Mouse (Mus musculus): ENCODE measurements around the gene Ptpn6. TPM values are rescaled to one million over a fixed set of nuclear protein-coding genes. Genes with fewer than 3 reads are reported as not detected.
"Not testable (repeated sequence)": the region's sequence is repeated elsewhere in the genome, so short reads cannot be mapped to it uniquely, and the experiment has no call there.

Ptpn6 gene
- polyA plus RNA-seq, 1 experiment from 2014 or later, result 4.9 TPM

- Histone ChIP-seq H3K4me2 (ENCODE audit: low read length) (no peak overlapping the region), H3K4me1 (ENCODE audit: control insufficient read depth, insufficient read depth, low read depth, low read length) (no peaks in the 10 kb centered on the region), H3K9ac (ENCODE audit: low read depth, low read length) (no peak overlapping the region), H3K27me3 (replicated peaks; ENCODE audit: control insufficient read depth, insufficient read depth, low read length) (no peaks in the 10 kb centered on the region), H3K27ac (ENCODE audit: low read depth, low read length) (no peak overlapping the region), H3K9me3 (ENCODE audit: control insufficient read depth, low read length) (no peaks in the 10 kb centered on the region), H3K36me3 (ENCODE audit: control insufficient read depth, insufficient read depth, low read length) (no peaks in the 10 kb centered on the region), H3K4me3 (ENCODE audit: low read length) (no peak overlapping the region)
- ATAC-seq, result no peak
- 88% methylated on average over 14 of the region's 14 CpGs for WGBS
Measured at GRCm38 (mm10) chr6:124683591-124684417, 54.7 kb downstream of the Ptpn6 start.

- not testable (repeated sequence) for H3K4me3 ChIP-seq (ENCODE audit: low read length); H3K9me3 ChIP-seq (ENCODE audit: control insufficient read depth, low read length); H3K36me3 ChIP-seq (ENCODE audit: control insufficient read depth, insufficient read depth, low read length); ATAC-seq; H3K27ac ChIP-seq (ENCODE audit: low read depth, low read length); H3K27me3 ChIP-seq (replicated peaks; ENCODE audit: control insufficient read depth, insufficient read depth, low read length); H3K4me1 ChIP-seq (ENCODE audit: control insufficient read depth, insufficient read depth, low read depth, low read length); H3K4me2 ChIP-seq (ENCODE audit: low read length); H3K9ac ChIP-seq (ENCODE audit: low read depth, low read length)
- WGBS, result 54% methylated on average over 6 of the region's 6 CpGs
Measured at GRCm38 (mm10) chr6:124682291-124682690, 56.2 kb downstream of the Ptpn6 start.

GRCm38 (mm10) chr6:124679486-124679885 is 59.0 kb downstream of the Ptpn6 start:
- 96% methylated on average over 3 of the region's 3 CpGs for WGBS
- Histone ChIP-seq H3K36me3 (ENCODE audit: control insufficient read depth, insufficient read depth, low read length) (no peaks in the 10 kb centered on the region), H3K4me1 (ENCODE audit: control insufficient read depth, insufficient read depth, low read depth, low read length) (no peaks in the 10 kb centered on the region), H3K27ac (ENCODE audit: low read depth, low read length) (no peak overlapping the region), H3K9me3 (ENCODE audit: control insufficient read depth, low read length) (no peaks in the 10 kb centered on the region), H3K4me3 (ENCODE audit: low read length) (no peak overlapping the region), H3K27me3 (replicated peaks; ENCODE audit: control insufficient read depth, insufficient read depth, low read length) (no peaks in the 10 kb centered on the region), H3K4me2 (ENCODE audit: low read length) (no peak overlapping the region), H3K9ac (ENCODE audit: low read depth, low read length) (no peak overlapping the region)
- ATAC-seq, result no peak

- WGBS, result 95% methylated on average over 7 of the region's 7 CpGs
- Histone ChIP-seq H3K4me1 (ENCODE audit: control insufficient read depth, insufficient read depth, low read depth, low read length) (no peaks in the 10 kb centered on the region), H3K9me3 (ENCODE audit: control insufficient read depth, low read length) (no peaks in the 10 kb centered on the region), H3K4me3 (ENCODE audit: low read length) (no peak overlapping the region), H3K9ac (ENCODE audit: low read depth, low read length) (no peak overlapping the region), H3K27me3 (replicated peaks; ENCODE audit: control insufficient read depth, insufficient read depth, low read length) (no peaks in the 10 kb centered on the region), H3K27ac (ENCODE audit: low read depth, low read length) (no peak overlapping the region), H3K36me3 (ENCODE audit: control insufficient read depth, insufficient read depth, low read length) (no peaks in the 10 kb centered on the region), H3K4me2 (ENCODE audit: low read length) (no peak overlapping the region)
- ATAC-seq, result no peak
Measured at GRCm38 (mm10) chr6:124678769-124679168, 59.7 kb downstream of the Ptpn6 start.

GRCm38 (mm10) chr6:124676171-124676570 is 62.3 kb downstream of the Ptpn6 start:
- 85% methylated on average over 6 of the region's 6 CpGs for whole genome bisulfite sequencing
- Histone ChIP-seq H3K27me3 (replicated peaks; ENCODE audit: control insufficient read depth, insufficient read depth, low read length) (no peaks in the 10 kb centered on the region), H3K36me3 (ENCODE audit: control insufficient read depth, insufficient read depth, low read length) (no peaks in the 10 kb centered on the region), H3K27ac (ENCODE audit: low read depth, low read length) (no peak overlapping the region), H3K9me3 (ENCODE audit: control insufficient read depth, low read length) (no peaks in the 10 kb centered on the region), H3K9ac (ENCODE audit: low read depth, low read length) (no peak overlapping the region), H3K4me1 (ENCODE audit: control insufficient read depth, insufficient read depth, low read depth, low read length) (no peaks in the 10 kb centered on the region), H3K4me2 (ENCODE audit: low read length) (no peak overlapping the region), H3K4me3 (ENCODE audit: low read length) (no peak overlapping the region)
- ATAC-seq, result no peak

GRCm38 (mm10) chr6:124674591-124674990 is 63.9 kb downstream of the Ptpn6 start:
- Histone ChIP-seq H3K4me1 (ENCODE audit: control insufficient read depth, insufficient read depth, low read depth, low read length) (no peaks in the 10 kb centered on the region), H3K27ac (ENCODE audit: low read depth, low read length) (no peak overlapping the region), H3K9ac (ENCODE audit: low read depth, low read length) (no peak overlapping the region), H3K9me3 (ENCODE audit: control insufficient read depth, low read length) (no peaks in the 10 kb centered on the region), H3K27me3 (replicated peaks; ENCODE audit: control insufficient read depth, insufficient read depth, low read length) (no peaks in the 10 kb centered on the region), H3K36me3 (ENCODE audit: control insufficient read depth, insufficient read depth, low read length) (no peaks in the 10 kb centered on the region), H3K4me3 (ENCODE audit: low read length) (no peak overlapping the region), H3K4me2 (ENCODE audit: low read length) (no peak overlapping the region)
- WGBS, result 99% methylated on average over 7 of the region's 7 CpGs
- ATAC-seq, result no peak

- 81% methylated on average over 9 of the region's 9 CpGs for WGBS
- ATAC-seq, result no peak
- Histone ChIP-seq H3K4me2 (ENCODE audit: low read length) (no peak overlapping the region), H3K36me3 (ENCODE audit: control insufficient read depth, insufficient read depth, low read length) (no peaks in the 10 kb centered on the region), H3K9me3 (ENCODE audit: control insufficient read depth, low read length) (no peaks in the 10 kb centered on the region), H3K27ac (ENCODE audit: low read depth, low read length) (no peak overlapping the region), H3K27me3 (replicated peaks; ENCODE audit: control insufficient read depth, insufficient read depth, low read length) (no peaks in the 10 kb centered on the region), H3K4me1 (ENCODE audit: control insufficient read depth, insufficient read depth, low read depth, low read length) (no peaks in the 10 kb centered on the region), H3K4me3 (ENCODE audit: low read length) (no peak overlapping the region), H3K9ac (ENCODE audit: low read depth, low read length) (no peak overlapping the region)
Measured at GRCm38 (mm10) chr6:124673619-124674018, 64.9 kb downstream of the Ptpn6 start.

GRCm38 (mm10) chr6:124672100-124672499 is 66.4 kb downstream of the Ptpn6 start:
- Histone ChIP-seq H3K27ac (ENCODE audit: low read depth, low read length) (no peak overlapping the region), H3K36me3 (ENCODE audit: control insufficient read depth, insufficient read depth, low read length) (no peaks in the 10 kb centered on the region), H3K9me3 (ENCODE audit: control insufficient read depth, low read length) (no peaks in the 10 kb centered on the region), H3K9ac (ENCODE audit: low read depth, low read length) (no peak overlapping the region), H3K4me1 (ENCODE audit: control insufficient read depth, insufficient read depth, low read depth, low read length) (no peaks in the 10 kb centered on the region), H3K4me3 (ENCODE audit: low read length) (no peak overlapping the region), H3K4me2 (ENCODE audit: low read length) (no peak overlapping the region), H3K27me3 (replicated peaks; ENCODE audit: control insufficient read depth, insufficient read depth, low read length) (no peaks in the 10 kb centered on the region)
- WGBS, result 82% methylated on average over 6 of the region's 6 CpGs
- no peak for ATAC-seq
